Mouse (Mus musculus): ENCODE data around the gene Rnf135. TPM values are rescaled to one million over a fixed set of nuclear protein-coding genes. Genes with fewer than 3 reads are reported as not detected.
"Not testable (repeated sequence)": the region's sequence is repeated elsewhere in the genome, so short reads cannot be mapped to it uniquely, and the experiment has no call there.

Rnf135 gene
- polyA plus RNA-seq, 1 experiment from 2014 or later = 6.9 TPM

GRCm38 (mm10) chr11:80147748-80148147 is 35.9 kb upstream of the Rnf135 start:
- DNase-seq (ENCODE audit: low spot score) = no peak
- H3K27ac ChIP-seq (ENCODE audit: low read depth) = no peak overlapping the region
- 74% methylated on average over 6 of the region's 6 CpGs for WGBS

GRCm38 (mm10) chr11:80148313-80148712 is 35.3 kb upstream of the Rnf135 start:
- WGBS = 11% methylated on average over 1 of the region's 1 CpGs
- ATAC-seq (replicated peaks; ENCODE audit: low FRiP score, low TSS enrichment, low read depth) = no peak
- no peak for DNase-seq (ENCODE audit: low spot score)

More at GRCm38 (mm10) chr11:80147748-80148147, 35.9 kb upstream of the Rnf135 start:
- H3K36me3 ChIP-seq (ENCODE audit: control insufficient read depth, insufficient read depth, low read length) = no peaks in the 10 kb centered on the region
- ATAC-seq (replicated peaks; ENCODE audit: low FRiP score, low TSS enrichment, low read depth) = no peak
- H3K9me3 ChIP-seq (ENCODE audit: control insufficient read depth, low read length) = no peaks in the 10 kb centered on the region
- H3K9ac ChIP-seq (ENCODE audit: low read length) = no peak overlapping the region
- H3K4me1 ChIP-seq (replicated peaks; ENCODE audit: control insufficient read depth, insufficient read depth, low read length) = no peaks in the 10 kb centered on the region
- H3K4me3 ChIP-seq (ENCODE audit: low read depth, low read length) = no peak overlapping the region
- no peak overlapping the region for H3K4me2 ChIP-seq (ENCODE audit: low read length)
- H3K27me3 ChIP-seq (replicated peaks; ENCODE audit: control insufficient read depth, insufficient read depth, low read length) = no peaks in the 10 kb centered on the region

GRCm38 (mm10) chr11:80148974-80149373 is 34.7 kb upstream of the Rnf135 start:
- not testable (repeated sequence) for H3K4me2 ChIP-seq (ENCODE audit: low read length); H3K9ac ChIP-seq (ENCODE audit: low read length); H3K9me3 ChIP-seq (ENCODE audit: control insufficient read depth, low read length); H3K4me3 ChIP-seq (ENCODE audit: low read depth, low read length); H3K27ac ChIP-seq (ENCODE audit: low read depth); H3K4me1 ChIP-seq (replicated peaks; ENCODE audit: control insufficient read depth, insufficient read depth, low read length); DNase-seq (ENCODE audit: low spot score); H3K27me3 ChIP-seq (replicated peaks; ENCODE audit: control insufficient read depth, insufficient read depth, low read length); ATAC-seq (replicated peaks; ENCODE audit: low FRiP score, low TSS enrichment, low read depth); H3K36me3 ChIP-seq (ENCODE audit: control insufficient read depth, insufficient read depth, low read length)
- 77% methylated on average over 2 of the region's 4 CpGs for WGBS

More at GRCm38 (mm10) chr11:80148313-80148712, 35.3 kb upstream of the Rnf135 start:
- Histone ChIP-seq H3K4me1 (replicated peaks; ENCODE audit: control insufficient read depth, insufficient read depth, low read length) (no peaks in the 10 kb centered on the region), H3K4me3 (ENCODE audit: low read depth, low read length) (no peak overlapping the region), H3K36me3 (ENCODE audit: control insufficient read depth, insufficient read depth, low read length) (no peaks in the 10 kb centered on the region), H3K27ac (ENCODE audit: low read depth) (no peak overlapping the region), H3K27me3 (replicated peaks; ENCODE audit: control insufficient read depth, insufficient read depth, low read length) (peaks cover 2% of the 10 kb centered on the region; the same call in 1 of the 2 replicates), H3K9ac (ENCODE audit: low read length) (no peak overlapping the region), H3K4me2 (ENCODE audit: low read length) (no peak overlapping the region), H3K9me3 (ENCODE audit: control insufficient read depth, low read length) (no peaks in the 10 kb centered on the region)

GRCm38 (mm10) chr11:80149412-80150023 is 34.1 kb upstream of the Rnf135 start:
- Histone ChIP-seq H3K4me2 (ENCODE audit: low read length) (no peak overlapping the region), H3K27me3 (replicated peaks; ENCODE audit: control insufficient read depth, insufficient read depth, low read length) (peaks cover 13% of the 10 kb centered on the region), H3K9ac (ENCODE audit: low read length) (no peak overlapping the region), H3K36me3 (ENCODE audit: control insufficient read depth, insufficient read depth, low read length) (no peaks in the 10 kb centered on the region), H3K9me3 (ENCODE audit: control insufficient read depth, low read length) (no peaks in the 10 kb centered on the region), H3K4me1 (replicated peaks; ENCODE audit: control insufficient read depth, insufficient read depth, low read length) (no peaks in the 10 kb centered on the region), H3K4me3 (ENCODE audit: low read depth, low read length) (no peak overlapping the region), H3K27ac (ENCODE audit: low read depth) (no peak overlapping the region)
- WGBS = 75% methylated on average over 8 of the region's 8 CpGs
- no peak for ATAC-seq (replicated peaks; ENCODE audit: low FRiP score, low TSS enrichment, low read depth)
- DNase-seq (ENCODE audit: low spot score) = no peak

GRCm38 (mm10) chr11:80150566-80150965 is 33.1 kb upstream of the Rnf135 start:
- Histone ChIP-seq H3K4me3 (ENCODE audit: low read depth, low read length) (no peak overlapping the region), H3K9ac (ENCODE audit: low read length) (no peak overlapping the region), H3K4me1 (replicated peaks; ENCODE audit: control insufficient read depth, insufficient read depth, low read length) (no peaks in the 10 kb centered on the region), H3K27me3 (replicated peaks; ENCODE audit: control insufficient read depth, insufficient read depth, low read length) (peaks cover 23% of the 10 kb centered on the region), H3K36me3 (ENCODE audit: control insufficient read depth, insufficient read depth, low read length) (no peaks in the 10 kb centered on the region), H3K9me3 (ENCODE audit: control insufficient read depth, low read length) (no peaks in the 10 kb centered on the region), H3K4me2 (ENCODE audit: low read length) (no peak overlapping the region), H3K27ac (ENCODE audit: low read depth) (no peak overlapping the region)
- WGBS = 75% methylated on average over 5 of the region's 5 CpGs
- DNase-seq (ENCODE audit: low spot score) (no peak), ATAC-seq (replicated peaks; ENCODE audit: low FRiP score, low TSS enrichment, low read depth) (no peak)

GRCm38 (mm10) chr11:80151541-80151940 is 32.1 kb upstream of the Rnf135 start:
- WGBS = 51% methylated on average over 2 of the region's 2 CpGs
- H3K36me3 ChIP-seq (ENCODE audit: control insufficient read depth, insufficient read depth, low read length) = no peaks in the 10 kb centered on the region
- H3K4me2 ChIP-seq (ENCODE audit: low read length) = no peak overlapping the region
- ATAC-seq (replicated peaks; ENCODE audit: low FRiP score, low TSS enrichment, low read depth) (no peak), DNase-seq (ENCODE audit: low spot score) (no peak)
- H3K4me3 ChIP-seq (ENCODE audit: low read depth, low read length) = no peak overlapping the region
- H3K27ac ChIP-seq (ENCODE audit: low read depth) = no peak overlapping the region
- no peaks in the 10 kb centered on the region for H3K9me3 ChIP-seq (ENCODE audit: control insufficient read depth, low read length)
- H3K4me1 ChIP-seq (replicated peaks; ENCODE audit: control insufficient read depth, insufficient read depth, low read length) = no peaks in the 10 kb centered on the region
- no peak overlapping the region for H3K9ac ChIP-seq (ENCODE audit: low read length)
- peaks cover 29% of the 10 kb centered on the region for H3K27me3 ChIP-seq (replicated peaks; ENCODE audit: control insufficient read depth, insufficient read depth, low read length)

- Histone ChIP-seq H3K9ac (ENCODE audit: low read length) (no peak overlapping the region), H3K9me3 (ENCODE audit: control insufficient read depth, low read length) (no peaks in the 10 kb centered on the region), H3K27me3 (replicated peaks; ENCODE audit: control insufficient read depth, insufficient read depth, low read length) (peaks cover 29% of the 10 kb centered on the region), H3K4me2 (ENCODE audit: low read length) (no peak overlapping the region), H3K27ac (ENCODE audit: low read depth) (no peak overlapping the region), H3K4me1 (replicated peaks; ENCODE audit: control insufficient read depth, insufficient read depth, low read length) (no peaks in the 10 kb centered on the region), H3K4me3 (ENCODE audit: low read depth, low read length) (no peak overlapping the region), H3K36me3 (ENCODE audit: control insufficient read depth, insufficient read depth, low read length) (no peaks in the 10 kb centered on the region)
- WGBS = 61% methylated on average over 8 of the region's 8 CpGs
- DNase-seq (ENCODE audit: low spot score) (no peak), ATAC-seq (replicated peaks; ENCODE audit: low FRiP score, low TSS enrichment, low read depth) (no peak)
Observed at GRCm38 (mm10) chr11:80152376-80152775, 31.3 kb upstream of the Rnf135 start.

- H3K36me3 ChIP-seq (ENCODE audit: control insufficient read depth, insufficient read depth, low read length) = no peaks in the 10 kb centered on the region
- H3K4me3 ChIP-seq (ENCODE audit: low read depth, low read length) = peak within 1 kb of the TSS; percentile 48
- 1% methylated on average over 47 of the region's 47 CpGs for WGBS
- peak; percentile 85 for ATAC-seq (replicated peaks; ENCODE audit: low FRiP score, low TSS enrichment, low read depth)
- peak within 1 kb of the TSS; percentile 71 for H3K4me2 ChIP-seq (ENCODE audit: low read length)
- H3K27me3 ChIP-seq (replicated peaks; ENCODE audit: control insufficient read depth, insufficient read depth, low read length) = peaks cover 29% of the 10 kb centered on the region
- H3K9ac ChIP-seq (ENCODE audit: low read length) = peak within 1 kb of the TSS; percentile 25
- no peaks in the 10 kb centered on the region for H3K4me1 ChIP-seq (replicated peaks; ENCODE audit: control insufficient read depth, insufficient read depth, low read length)
- no peak within 1 kb of the TSS for H3K27ac ChIP-seq (ENCODE audit: low read depth)
- no peaks in the 10 kb centered on the region for H3K9me3 ChIP-seq (ENCODE audit: control insufficient read depth, low read length)
- peak; percentile 93 for DNase-seq (ENCODE audit: low spot score)
Observed at GRCm38 (mm10) chr11:80153857-80154495, 29.7 kb upstream of the Rnf135 start, which contains the start of gene Adap2. Adap2 (plus strand) TSS chr11:80154105.

GRCm38 (mm10) chr11:80154501-80154900 is 29.1 kb upstream of the Rnf135 start:
- Histone ChIP-seq H3K9ac (ENCODE audit: low read length) (peak overlapping the region; percentile 25; the same call in 1 of the 2 replicates), H3K4me3 (ENCODE audit: low read depth, low read length) (peak overlapping the region; percentile 48), H3K27me3 (replicated peaks; ENCODE audit: control insufficient read depth, insufficient read depth, low read length) (peaks cover 29% of the 10 kb centered on the region), H3K27ac (ENCODE audit: low read depth) (no peak overlapping the region), H3K4me2 (ENCODE audit: low read length) (peak overlapping the region; percentile 71), H3K4me1 (replicated peaks; ENCODE audit: control insufficient read depth, insufficient read depth, low read length) (no peaks in the 10 kb centered on the region), H3K9me3 (ENCODE audit: control insufficient read depth, low read length) (no peaks in the 10 kb centered on the region), H3K36me3 (ENCODE audit: control insufficient read depth, insufficient read depth, low read length) (no peaks in the 10 kb centered on the region)
- ATAC-seq (replicated peaks; ENCODE audit: low FRiP score, low TSS enrichment, low read depth) = no peak
- no peak for DNase-seq (ENCODE audit: low spot score)
- WGBS = 27% methylated on average over 25 of the region's 25 CpGs
